In genomic region chr14:67179549-67179948, GRCm38 (mm10) we compare ENCODE assay signal across 18 mouse cellular contexts.
DNase-seq lines count a peak whose midpoint lies in the region; ATAC-seq lines count a peak whose summit lies in the region.
"Had no signal": no experiment of that assay in that cellular context is flagged by ENCODE, and none has a peak within 500 bp of the region (broad histone marks: within the 10 kb centered on the region; RNA-seq: fewer than 3 reads in every experiment).

No protein-coding gene starts in this region.

- no peaks in the 10 kb centered on the region for H3K27me3 ChIP-seq in neural tube, embryonic 12.5 days (replicated peaks)
- no peaks in the 10 kb centered on the region for H3K27me3 ChIP-seq in neural tube, embryonic 15.5 days (replicated peaks)
- H3K27me3 ChIP-seq in hindbrain, embryonic 13.5 days = no peaks in the 10 kb centered on the region
- no peaks in the 10 kb centered on the region for H3K27me3 ChIP-seq in midbrain, embryonic 15.5 days (replicated peaks)
- H3K27me3 ChIP-seq: CH12.LX; intestine, embryonic 15.5 days; kidney, embryonic 15.5 days had no signal

- no peaks in the 10 kb centered on the region for H3K36me3 ChIP-seq in neural tube, embryonic 12.5 days
- H3K36me3 ChIP-seq in neural tube, embryonic 15.5 days = no peaks in the 10 kb centered on the region
- no peaks in the 10 kb centered on the region for H3K36me3 ChIP-seq in hindbrain, embryonic 13.5 days
- no peaks in the 10 kb centered on the region for H3K36me3 ChIP-seq in midbrain, embryonic 15.5 days (replicated peaks)
- H3K36me3 ChIP-seq: intestine, embryonic 15.5 days; kidney, embryonic 15.5 days; limb, embryonic 10.5 days; liver, embryonic 12.5 days had no signal

- ATAC-seq in neural tube, embryonic 12.5 days (ENCODE audit: low FRiP score, low read depth) = peak; percentile 50; the same call in 1 of the 2 replicates
- ATAC-seq in neural tube, embryonic 15.5 days (ENCODE audit: low FRiP score) = no peak
- 0 out of 2 replicates have a peak, but pooled peaks have one; percentile 59 for ATAC-seq in hindbrain, embryonic 13.5 days (ENCODE audit: low FRiP score)
- ATAC-seq in midbrain, embryonic 15.5 days (replicated peaks) = peak; percentile 75; the same call in 1 of the 2 replicates
- ATAC-seq: intestine, embryonic 15.5 days; liver, embryonic 12.5 days had no signal

- no peak overlapping the region for H3K4me3 ChIP-seq in neural tube, embryonic 12.5 days
- no peak overlapping the region for H3K4me3 ChIP-seq in neural tube, embryonic 15.5 days (replicated peaks)
- H3K4me3 ChIP-seq in hindbrain, embryonic 13.5 days = no peak overlapping the region
- H3K4me3 ChIP-seq in midbrain, embryonic 15.5 days = no peak overlapping the region
- H3K4me3 ChIP-seq: intestine, embryonic 15.5 days; kidney, embryonic 15.5 days; limb, embryonic 10.5 days; liver, embryonic 12.5 days had no signal

- H3K27ac ChIP-seq in neural tube, embryonic 12.5 days = no peak overlapping the region
- no peak overlapping the region for H3K27ac ChIP-seq in neural tube, embryonic 15.5 days (replicated peaks)
- no peak overlapping the region for H3K27ac ChIP-seq in hindbrain, embryonic 13.5 days
- H3K27ac ChIP-seq in midbrain, embryonic 15.5 days = no peak overlapping the region
- H3K27ac ChIP-seq: intestine, embryonic 15.5 days; kidney, embryonic 15.5 days; limb, embryonic 10.5 days; liver, embryonic 12.5 days; macrophage had no signal

- H3K4me1 ChIP-seq in neural tube, embryonic 12.5 days = no peaks in the 10 kb centered on the region
- H3K4me1 ChIP-seq in neural tube, embryonic 15.5 days = no peaks in the 10 kb centered on the region
- 0 out of 2 replicates have a peak, but pooled peaks cover 6% of the 10 kb centered on the region for H3K4me1 ChIP-seq in hindbrain, embryonic 13.5 days (replicated peaks)
- H3K4me1 ChIP-seq in midbrain, embryonic 15.5 days = no peaks in the 10 kb centered on the region
- H3K4me1 ChIP-seq: intestine, embryonic 15.5 days; liver, embryonic 12.5 days had no signal

- H3K9me3 ChIP-seq in neural tube, embryonic 12.5 days = no peaks in the 10 kb centered on the region
- H3K9me3 ChIP-seq in neural tube, embryonic 15.5 days (replicated peaks) = no peaks in the 10 kb centered on the region
- H3K9me3 ChIP-seq in hindbrain, embryonic 13.5 days = no peaks in the 10 kb centered on the region
- H3K9me3 ChIP-seq in midbrain, embryonic 15.5 days = no peaks in the 10 kb centered on the region
- H3K9me3 ChIP-seq: intestine, embryonic 15.5 days; kidney, embryonic 15.5 days; limb, embryonic 10.5 days; liver, embryonic 12.5 days had no signal

- peak; percentile 16 for DNase-seq in embryo, embryonic 10.5 days (ENCODE audit: low spot score)
- no peak for DNase-seq in embryo, embryonic 9.5 days (ENCODE audit: extremely low spot score)
- no peak for DNase-seq in cerebellum, postnatal 4 days (ENCODE audit: low spot score in 2 of 2)
- no peak for DNase-seq in lung, postnatal 36 days
- DNase-seq: cerebellum, adult 18-20 months; gastrocnemius, postnatal 36 days; lung, embryonic 14.5 days had no signal

- H3K4me2 ChIP-seq in neural tube, embryonic 12.5 days (replicated peaks) = no peak overlapping the region
- H3K4me2 ChIP-seq in neural tube, embryonic 15.5 days = no peak overlapping the region
- H3K4me2 ChIP-seq in hindbrain, embryonic 13.5 days = no peak overlapping the region
- H3K4me2 ChIP-seq in midbrain, embryonic 15.5 days = no peak overlapping the region
- H3K4me2 ChIP-seq: heart, embryonic 11.5 days; intestine, embryonic 15.5 days; kidney, embryonic 15.5 days; liver, embryonic 12.5 days; lung, embryonic 14.5 days had no signal

- H3K9ac ChIP-seq in neural tube, embryonic 12.5 days = no peak overlapping the region
- H3K9ac ChIP-seq in neural tube, embryonic 15.5 days (replicated peaks) = no peak overlapping the region
- H3K9ac ChIP-seq in hindbrain, embryonic 13.5 days = no peak overlapping the region
- H3K9ac ChIP-seq in midbrain, embryonic 15.5 days = no peak overlapping the region
- H3K9ac ChIP-seq: intestine, embryonic 15.5 days; kidney, embryonic 15.5 days; liver, embryonic 12.5 days; lung, embryonic 14.5 days had no signal
